Mouse (Mus musculus) midbrain, embryonic 14.5 days (tissue): ENCODE measurements around the gene 5730409E04Rik. TPM values are rescaled to one million over a fixed set of nuclear protein-coding genes. Genes with fewer than 3 reads are reported as not detected.

ENCODE experiments used
- ATAC-seq: fragments of 200-750 bp; cut with Nextera tagmentation; 2 replicates; pipeline ENCODE4 v1.8.0; 2017; ENCODE audit warnings: moderate number of reproducible peaks, moderate library complexity; ENCODE audit not compliant: low FRiP score, low TSS enrichment
- DNase-seq: peaks from one replicate; pipeline ENCODE4 v3.0.0-alpha.2; 2015
- H3K27ac ChIP-seq: fragments of 300-500 bp; sonication (generic); replicated peaks from 2 replicates; pipeline ENCODE4 v1.5.1; 2014; ENCODE audit warnings: mild to moderate bottlenecking, low read depth, low read length, moderate library complexity
- H3K27me3 ChIP-seq: fragments of 300-500 bp; sonication (generic); 2 replicates; pipeline ENCODE4 v1.6.1; 2014; ENCODE audit warnings: low read length, control low read depth, mixed read lengths; ENCODE audit not compliant: control insufficient read depth, insufficient read depth
- H3K36me3 ChIP-seq: fragments of 300-500 bp; sonication (generic); 2 replicates; pipeline ENCODE4 v1.6.1; 2014; ENCODE audit warnings: low read length, control low read depth; ENCODE audit not compliant: control insufficient read depth, insufficient read depth
- H3K4me1 ChIP-seq: fragments of 300-500 bp; sonication (generic); 2 replicates; pipeline ENCODE4 v1.6.1; 2014; ENCODE audit warnings: mild to moderate bottlenecking, antibody characterized with exemption, low read length, control low read depth; ENCODE audit not compliant: control insufficient read depth, insufficient read depth
- H3K4me2 ChIP-seq: fragments of 300-500 bp; sonication (generic); 2 replicates; pipeline ENCODE4 v1.6.1; 2014; ENCODE audit warnings: mild to moderate bottlenecking, low read length, moderate library complexity
- H3K4me3 ChIP-seq: fragments of 300-500 bp; sonication (generic); replicated peaks from 2 replicates; pipeline ENCODE4 v1.5.1; 2014; ENCODE audit warnings: low read depth, low read length
- H3K9ac ChIP-seq: fragments of 300-500 bp; sonication (generic); replicated peaks from 2 replicates; pipeline ENCODE4 v1.6.1; 2014; ENCODE audit warnings: mild to moderate bottlenecking, low read length, moderate library complexity
- H3K9me3 ChIP-seq: fragments of 300-500 bp; sonication (generic); 2 replicates; pipeline ENCODE4 v1.6.1; 2016; ENCODE audit warnings: low read length, control low read depth, mixed read lengths; ENCODE audit not compliant: control insufficient read depth
- WGBS: fragments of 180-500 bp; shearing (Covaris S2); extraction: QIAGEN DNeasy Blood & Tissue Kit; methylation state at CpG from one replicate; pipeline ENCODE4 v1.1.7; 2014; 5-methylcytosine and 5-hydroxymethylcytosine counted together
- polyA plus RNA-seq: library from polyadenylated mRNA; unstranded; fragments of >200 nt; fragmentation: Nextera tagmentation; extraction: Ambion mirVana; gene quantifications from 2 replicates; pipeline ENCODE4 v1.2.1, GENCODE M21; 2014

5730409E04Rik gene
- polyA plus RNA-seq, 1 experiment from 2014 or later = 8.1 TPM

DNA sequence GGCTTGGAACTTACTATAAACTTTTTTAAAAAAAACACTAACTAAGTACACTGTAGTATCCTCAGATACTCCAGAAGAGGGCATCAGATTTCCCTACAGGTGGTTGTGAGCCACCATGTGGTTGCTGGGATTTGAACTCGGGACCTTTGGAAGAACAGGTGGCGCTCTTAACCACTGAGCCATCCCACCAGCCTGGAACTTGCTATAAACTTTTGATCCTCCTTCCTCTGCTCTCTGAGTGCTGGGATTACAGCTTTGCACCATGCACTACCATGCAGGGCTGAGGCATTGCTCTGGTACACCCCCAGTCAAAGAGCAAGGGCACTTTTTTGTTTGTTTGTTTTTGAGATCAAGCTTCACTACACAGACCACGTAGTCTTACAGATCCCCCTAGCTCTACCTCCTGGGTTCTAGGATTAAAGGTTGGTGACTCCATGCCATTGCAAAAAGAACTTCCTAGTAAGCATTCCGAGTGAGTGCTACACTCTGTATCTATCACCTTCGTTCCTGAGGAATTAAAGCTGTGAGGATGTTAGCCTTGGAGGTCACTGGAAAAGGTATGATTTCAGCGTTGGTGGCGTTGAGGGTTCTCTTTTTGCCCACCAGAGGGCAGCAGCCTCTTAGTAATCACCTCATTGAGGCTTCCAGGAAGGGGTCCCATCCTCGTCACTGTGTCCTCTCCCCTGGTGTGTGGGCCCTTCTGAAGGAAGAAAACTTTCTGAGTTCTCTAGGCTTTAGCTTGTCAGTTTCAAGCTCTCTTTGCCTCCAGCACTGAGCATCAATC is 9.5 kb upstream of the 5730409E04Rik start:
- WGBS = 33% methylated on average over 8 of the region's 8 CpGs
- peak; percentile 92 for DNase-seq
- H3K27ac ChIP-seq = no peak overlapping the region
- no peak overlapping the region for H3K9ac ChIP-seq
- H3K27me3 ChIP-seq = peaks cover 35% of the 10 kb centered on the region
- H3K4me1 ChIP-seq = peaks cover 8% of the 10 kb centered on the region
- no peaks in the 10 kb centered on the region for H3K9me3 ChIP-seq
- ATAC-seq = no peak
- no peaks in the 10 kb centered on the region for H3K36me3 ChIP-seq
- no peak overlapping the region for H3K4me3 ChIP-seq
- no peak overlapping the region for H3K4me2 ChIP-seq

DNA sequence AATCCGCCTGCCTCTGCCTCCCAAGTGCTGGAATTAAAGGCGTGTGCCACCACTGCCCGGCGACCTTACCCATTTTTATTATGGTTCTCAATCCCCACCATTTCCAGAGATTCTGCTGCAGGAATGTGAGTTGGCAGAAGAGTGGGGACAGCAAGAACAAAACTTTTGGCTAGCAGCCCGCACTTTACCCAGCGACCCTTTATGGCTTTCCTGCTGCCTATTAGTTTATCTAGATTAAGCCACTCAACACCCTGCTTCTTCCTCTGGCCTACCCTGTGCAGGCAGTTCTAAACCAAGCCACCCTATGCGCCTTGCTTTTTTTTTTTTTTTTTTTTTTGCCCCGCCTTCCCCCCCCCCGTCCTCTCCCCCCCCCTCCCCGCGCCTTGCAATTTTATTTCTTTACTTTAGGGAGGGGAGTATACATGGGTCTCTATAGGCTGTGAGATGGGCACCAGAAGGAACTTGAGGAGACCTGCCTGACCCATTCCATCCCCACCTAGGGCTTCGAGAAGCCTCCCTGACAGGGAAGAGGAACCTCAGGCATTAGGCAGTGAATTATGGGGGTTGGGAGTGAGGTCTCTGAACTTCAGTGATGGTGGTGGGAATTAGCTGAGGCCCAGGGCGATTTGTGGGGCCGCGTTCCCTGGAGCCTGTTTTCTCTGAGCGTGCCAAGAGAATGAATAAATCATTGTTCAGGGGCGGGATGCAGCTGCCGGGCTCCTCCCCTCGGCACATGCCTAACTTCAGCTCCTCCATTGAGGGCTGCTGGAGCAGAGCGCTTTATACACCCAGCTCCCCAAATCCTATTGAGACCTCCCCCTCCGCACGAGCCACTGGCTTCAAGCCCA is 7.8 kb upstream of the 5730409E04Rik start:
- H3K27ac ChIP-seq = no peak overlapping the region
- no peak overlapping the region for H3K9ac ChIP-seq
- WGBS = 25% methylated on average over 18 of the region's 22 CpGs
- H3K4me3 ChIP-seq = no peak overlapping the region
- peak overlapping the region; percentile 39 for H3K4me2 ChIP-seq
- peak; percentile 78 for ATAC-seq
- H3K9me3 ChIP-seq = no peaks in the 10 kb centered on the region
- H3K4me1 ChIP-seq = peaks cover 8% of the 10 kb centered on the region
- peak; percentile 84 for DNase-seq
- no peaks in the 10 kb centered on the region for H3K36me3 ChIP-seq
- peaks cover 50% of the 10 kb centered on the region for H3K27me3 ChIP-seq

DNA sequence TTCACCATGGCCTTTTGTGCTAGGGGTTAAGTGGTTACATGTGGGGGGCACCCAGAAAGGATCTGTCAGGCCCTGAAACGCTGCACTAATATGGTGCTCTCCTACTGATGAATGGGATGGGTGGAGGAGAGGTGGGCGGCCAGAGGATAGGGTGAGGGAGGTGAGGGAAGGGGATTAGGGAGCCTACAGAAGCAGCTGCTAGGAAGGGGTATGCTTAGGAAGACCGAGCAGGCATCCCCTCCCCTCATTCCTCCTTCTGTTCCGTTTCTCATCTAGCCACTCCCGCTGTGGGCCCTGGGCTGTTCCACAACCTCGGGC is 7.2 kb upstream of the 5730409E04Rik start:
- Histone ChIP-seq H3K27me3 (peaks cover 54% of the 10 kb centered on the region), H3K36me3 (no peaks in the 10 kb centered on the region), H3K4me3 (no peak overlapping the region), H3K9me3 (no peaks in the 10 kb centered on the region), H3K4me2 (peak overlapping the region; percentile 39), H3K4me1 (peaks cover 8% of the 10 kb centered on the region), H3K27ac (no peak overlapping the region), H3K9ac (no peak overlapping the region)
- WGBS = 0% methylated on average over 6 of the region's 6 CpGs
- DNase-seq (no peak), ATAC-seq (peak; percentile 76; the same call in 1 of the 2 replicates)

DNA sequence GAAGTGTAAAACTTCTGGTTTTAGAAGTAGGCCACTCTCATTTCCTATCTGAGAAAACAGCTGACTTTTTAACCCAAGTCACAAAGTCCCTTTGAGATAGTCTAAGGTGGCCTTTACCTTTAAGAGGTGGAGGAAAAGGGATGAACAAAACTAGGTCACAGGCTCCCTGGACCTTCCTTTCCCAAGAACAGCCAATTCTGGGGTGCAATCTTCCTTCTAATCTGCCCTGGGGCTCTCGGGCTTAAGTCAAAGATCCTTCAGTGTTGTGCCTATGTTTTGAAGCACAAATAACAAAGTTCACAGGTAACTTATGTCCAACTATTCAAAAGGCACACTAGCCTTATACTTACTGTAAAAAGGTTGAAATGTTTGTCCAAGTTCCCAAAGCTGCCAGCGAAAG is 5.5 kb upstream of the 5730409E04Rik start:
- H3K27me3 ChIP-seq = peaks cover 58% of the 10 kb centered on the region
- ATAC-seq (no peak), DNase-seq (no peak)
- WGBS = 87% methylated on average over 2 of the region's 2 CpGs
- no peak overlapping the region for H3K4me2 ChIP-seq
- H3K4me3 ChIP-seq = no peak overlapping the region
- H3K27ac ChIP-seq = no peak overlapping the region
- no peaks in the 10 kb centered on the region for H3K36me3 ChIP-seq
- H3K4me1 ChIP-seq = peaks cover 8% of the 10 kb centered on the region
- no peak overlapping the region for H3K9ac ChIP-seq
- H3K9me3 ChIP-seq = no peaks in the 10 kb centered on the region

DNA sequence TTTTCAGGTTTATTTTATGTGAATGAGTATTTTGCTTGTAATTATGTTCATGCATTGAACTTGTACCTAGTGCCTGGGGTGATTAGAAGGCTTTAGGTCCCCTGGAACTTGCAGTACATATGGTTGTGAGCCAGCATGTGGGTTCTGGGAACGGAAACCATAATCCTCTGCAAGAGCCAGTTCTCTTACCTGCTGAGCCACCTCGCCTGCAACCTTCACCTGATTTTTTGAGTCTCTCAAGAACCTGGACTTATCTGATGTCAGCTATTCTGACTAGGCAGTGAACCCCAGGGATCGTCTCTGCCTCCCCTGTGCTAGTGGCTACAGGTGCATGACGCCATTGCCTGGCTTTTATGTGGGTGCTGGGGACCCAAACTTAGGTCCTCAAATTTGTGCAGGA is 3.9 kb upstream of the 5730409E04Rik start:
- 81% methylated on average over 4 of the region's 4 CpGs for WGBS
- Histone ChIP-seq H3K27ac (no peak overlapping the region), H3K36me3 (no peaks in the 10 kb centered on the region), H3K4me1 (peaks cover 8% of the 10 kb centered on the region), H3K9me3 (no peaks in the 10 kb centered on the region), H3K4me2 (no peak overlapping the region), H3K4me3 (no peak overlapping the region), H3K27me3 (peaks cover 45% of the 10 kb centered on the region), H3K9ac (no peak overlapping the region)
- DNase-seq (no peak), ATAC-seq (no peak)

DNA sequence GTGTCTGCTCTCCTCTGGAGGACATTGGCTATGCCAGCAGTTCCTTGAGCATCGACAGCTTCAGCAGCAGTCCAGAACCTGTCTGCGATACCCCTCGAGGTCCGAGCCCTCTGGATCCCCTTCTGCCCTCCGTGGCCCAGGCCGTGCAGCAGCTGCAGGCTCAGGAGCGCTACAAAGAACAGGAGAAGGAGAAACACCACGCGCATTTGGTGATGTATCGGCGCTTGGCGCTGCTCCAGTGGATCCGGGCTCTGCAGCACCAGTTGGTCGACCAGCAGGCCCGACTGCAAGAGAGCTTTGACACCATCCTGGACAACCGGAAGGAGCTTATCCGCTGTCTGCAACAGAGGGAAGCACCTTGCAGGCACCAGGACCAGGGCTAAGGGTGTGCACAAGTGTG is 2.4 kb downstream of the 5730409E04Rik start:
- Histone ChIP-seq H3K36me3 (0 out of 2 replicates have a peak, but pooled peaks cover 4% of the 10 kb centered on the region), H3K4me1 (no peaks in the 10 kb centered on the region), H3K4me3 (no peak overlapping the region), H3K4me2 (no peak overlapping the region), H3K9me3 (no peaks in the 10 kb centered on the region), H3K27me3 (peaks cover 65% of the 10 kb centered on the region), H3K27ac (no peak overlapping the region), H3K9ac (no peak overlapping the region)
- ATAC-seq (no peak), DNase-seq (no peak)
- 88% methylated on average over 17 of the region's 17 CpGs for WGBS

DNA sequence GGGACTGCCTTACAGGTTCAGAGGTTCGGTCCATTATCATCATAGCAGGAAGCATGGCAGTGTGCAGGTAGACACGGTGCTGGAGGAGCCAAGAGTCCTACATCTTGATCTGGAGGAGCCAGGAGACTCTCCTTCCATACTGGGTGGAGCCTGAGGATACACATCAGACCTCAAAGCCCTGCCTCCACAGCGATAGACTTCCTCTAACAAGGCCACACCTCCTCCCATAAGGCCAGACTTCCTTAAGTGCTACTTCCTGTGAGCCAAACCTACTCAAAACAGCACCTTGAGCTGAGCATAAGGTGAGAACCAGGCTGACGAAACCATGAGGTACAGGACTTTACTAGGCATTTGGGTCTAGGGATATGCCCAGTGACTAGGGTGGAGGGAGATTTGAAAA is 6.7 kb downstream of the 5730409E04Rik start:
- Histone ChIP-seq H3K27ac (no peak overlapping the region), H3K4me2 (no peak overlapping the region), H3K36me3 (0 out of 2 replicates have a peak, but pooled peaks cover 4% of the 10 kb centered on the region), H3K4me3 (no peak overlapping the region), H3K4me1 (peaks cover 13% of the 10 kb centered on the region), H3K9ac (no peak overlapping the region), H3K9me3 (no peaks in the 10 kb centered on the region), H3K27me3 (peaks cover 58% of the 10 kb centered on the region)
- DNase-seq (no peak), ATAC-seq (no peak)
- 92% methylated on average over 4 of the region's 4 CpGs for WGBS

DNA sequence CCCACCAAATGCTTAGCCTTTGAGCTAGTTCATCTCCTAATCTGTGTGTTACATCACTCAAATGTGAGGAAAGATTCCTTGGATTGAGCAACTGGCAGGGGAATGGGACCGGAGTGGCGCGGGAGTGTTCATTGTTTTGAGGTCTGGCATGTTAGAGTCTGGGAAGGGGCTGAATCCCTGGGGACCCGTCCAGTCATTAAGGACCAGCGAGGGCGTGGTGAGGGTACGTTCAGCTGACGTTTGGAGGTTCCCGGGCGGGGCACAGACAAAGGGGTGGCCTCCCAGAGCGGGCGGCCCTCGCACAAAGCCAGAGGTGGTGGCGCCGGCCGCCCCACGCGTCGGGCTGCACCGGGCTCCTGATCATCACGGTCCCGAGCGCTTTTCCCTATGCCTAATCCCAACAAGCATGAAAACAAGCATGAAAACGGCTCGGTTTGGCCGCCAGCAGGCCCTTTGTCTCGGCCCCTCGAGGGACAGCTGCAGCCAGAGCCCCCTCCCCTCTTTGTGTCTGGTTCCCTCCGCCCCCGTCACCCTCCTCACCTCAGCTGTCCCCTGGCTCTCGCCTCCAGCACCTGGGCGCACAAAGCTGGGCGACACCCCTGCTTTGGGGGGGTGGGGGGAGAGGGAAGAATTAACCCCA is 10.2 kb downstream of the 5730409E04Rik start:
- no peaks in the 10 kb centered on the region for H3K9me3 ChIP-seq
- DNase-seq = peak; percentile 79
- peaks cover 45% of the 10 kb centered on the region for H3K27me3 ChIP-seq
- under 1% methylated on average over 33 of the region's 33 CpGs for WGBS
- ATAC-seq = peak; percentile 88
- H3K36me3 ChIP-seq = no peaks in the 10 kb centered on the region
- peak overlapping the region; percentile 37 for H3K9ac ChIP-seq
- H3K4me2 ChIP-seq = peak overlapping the region; percentile 52
- H3K4me3 ChIP-seq = peak overlapping the region; percentile 23
- H3K4me1 ChIP-seq = peaks cover 13% of the 10 kb centered on the region
- H3K27ac ChIP-seq = peak overlapping the region; percentile 66
